13 mouse cellular contexts compared by ENCODE assay signal in the genomic region with DNA sequence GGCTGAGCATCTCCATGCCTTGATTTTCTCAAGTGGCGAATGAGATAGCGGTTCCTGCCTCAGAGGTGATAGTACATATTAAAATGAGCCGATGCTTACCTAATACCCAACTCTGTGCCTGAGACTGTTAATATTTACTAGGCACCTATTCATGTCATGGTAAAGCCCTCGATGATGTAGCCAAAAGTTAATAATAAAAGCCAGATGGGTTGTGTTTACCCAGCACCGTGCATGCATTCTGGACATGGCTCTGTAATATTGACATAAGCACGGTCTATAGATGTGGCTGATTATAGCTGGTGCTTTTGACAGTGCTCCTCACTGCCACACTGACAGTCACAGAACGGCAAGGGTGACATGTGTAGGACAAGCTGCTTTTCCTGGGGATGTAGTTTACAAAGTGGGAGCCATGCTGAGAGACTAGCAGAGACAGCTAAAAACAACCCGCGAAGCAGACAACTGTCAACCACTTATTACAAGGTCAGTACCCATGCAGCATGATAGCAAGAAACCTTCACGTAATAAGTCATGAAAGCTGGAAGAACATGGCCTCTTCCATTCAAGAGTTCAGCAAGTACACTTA. TPM values are rescaled to one million over a fixed set of nuclear protein-coding genes. Genes with fewer than 3 reads are reported as not detected.
DNase-seq lines count a peak whose midpoint lies in the region; ATAC-seq and TF ChIP-seq lines count a peak whose summit lies in the region.
"Had no signal": no experiment of that assay in that cellular context is flagged by ENCODE, and none has a peak within 500 bp of the region (broad histone marks: within the 10 kb centered on the region; RNA-seq: fewer than 3 reads in every experiment).

No protein-coding gene starts in this region.

- H3K79me2 ChIP-seq in myocyte (ENCODE audit: control insufficient read depth, insufficient read depth), result peaks cover 72% of the 10 kb centered on the region

- peak; percentile 88 for DNase-seq in heart, adult 11 months
- DNase-seq in limb, embryonic 10.5 days (ENCODE audit: low spot score), result no peak
- no peak for DNase-seq in forebrain, embryonic 10.5 days (ENCODE audit: extremely low spot score, low spot score)
- DNase-seq: adrenal gland, postnatal 25 days; lung, postnatal 14 days; midbrain, embryonic 14.5 days; spleen, adult 18-20 months had no signal

- no peak overlapping the region for H3K27ac ChIP-seq in heart, embryonic 11.5 days (ENCODE audit: low read depth, low read length)
- no peak overlapping the region for H3K27ac ChIP-seq in limb, embryonic 12.5 days
- no peak overlapping the region for H3K27ac ChIP-seq in limb, embryonic 10.5 days
- no peak overlapping the region for H3K27ac ChIP-seq in intestine, postnatal 0 days (ENCODE audit: low read depth, low read length)
- no peak overlapping the region for H3K27ac ChIP-seq in forebrain, embryonic 10.5 days

- H3K9ac ChIP-seq in heart, embryonic 11.5 days (ENCODE audit: low read depth, low read length), result no peak overlapping the region
- no peak overlapping the region for H3K9ac ChIP-seq in limb, embryonic 12.5 days (replicated peaks)
- H3K9ac ChIP-seq in intestine, postnatal 0 days (ENCODE audit: low read depth, low read length), result no peak overlapping the region
- H3K9ac ChIP-seq: heart, embryonic 12.5 days had no signal

- H3K4me3 ChIP-seq in heart, embryonic 11.5 days (ENCODE audit: low read depth, low read length), result no peak overlapping the region
- no peak overlapping the region for H3K4me3 ChIP-seq in limb, embryonic 12.5 days (replicated peaks)
- H3K4me3 ChIP-seq in limb, embryonic 10.5 days, result no peak overlapping the region
- no peak overlapping the region for H3K4me3 ChIP-seq in intestine, postnatal 0 days (ENCODE audit: low read depth, low read length)
- no peak overlapping the region for H3K4me3 ChIP-seq in myocyte
- H3K4me3 ChIP-seq in forebrain, embryonic 10.5 days, result no peak overlapping the region
- H3K4me3 ChIP-seq: heart, embryonic 12.5 days had no signal

- WGBS in heart, embryonic 11.5 days (ENCODE audit: insufficient replicate concordance), result 68% methylated on average over 10 of the region's 10 CpGs
- WGBS in limb, embryonic 12.5 days, result 72% methylated on average over 10 of the region's 10 CpGs
- 86% methylated on average over 10 of the region's 10 CpGs for WGBS in limb, embryonic 10.5 days
- WGBS in intestine, postnatal 0 days, result 57% methylated on average over 10 of the region's 10 CpGs
- 87% methylated on average over 10 of the region's 10 CpGs for WGBS in forebrain, embryonic 10.5 days

- TF ChIP-seq CTCF in intestine, postnatal 0 days (IDR thresholded peaks at IDR 0.05; ENCODE audit: low read depth), result no peak

- TF ChIP-seq POLR2A in myocyte (IDR thresholded peaks at IDR 0.05; ENCODE audit: insufficient read length, low read depth), result no peak

- H3K9me3 ChIP-seq in heart, embryonic 11.5 days (replicated peaks; ENCODE audit: control insufficient read depth, low read length), result no peaks in the 10 kb centered on the region; the same call in 1 of the 2 replicates
- no peaks in the 10 kb centered on the region for H3K9me3 ChIP-seq in limb, embryonic 12.5 days
- no peaks in the 10 kb centered on the region for H3K9me3 ChIP-seq in limb, embryonic 10.5 days (replicated peaks)
- no peaks in the 10 kb centered on the region for H3K9me3 ChIP-seq in intestine, postnatal 0 days (ENCODE audit: control insufficient read depth)
- no peaks in the 10 kb centered on the region for H3K9me3 ChIP-seq in forebrain, embryonic 10.5 days
- H3K9me3 ChIP-seq: G1E; heart, embryonic 12.5 days had no signal

- no peak for ATAC-seq in heart, embryonic 11.5 days (replicated peaks; ENCODE audit: insufficient number of reproducible peaks, low FRiP score, low TSS enrichment)
- ATAC-seq in limb, embryonic 12.5 days (ENCODE audit: insufficient number of reproducible peaks, insufficient read depth, low FRiP score, low TSS enrichment, low read depth), result no peak
- ATAC-seq in intestine, postnatal 0 days, result no peak

- peaks cover 19% of the 10 kb centered on the region for H3K4me1 ChIP-seq in heart, embryonic 11.5 days (ENCODE audit: control insufficient read depth, insufficient read depth, low read length)
- peaks cover 55% of the 10 kb centered on the region for H3K4me1 ChIP-seq in limb, embryonic 12.5 days (replicated peaks)
- peaks cover 47% of the 10 kb centered on the region for H3K4me1 ChIP-seq in limb, embryonic 10.5 days
- peaks cover 12% of the 10 kb centered on the region for H3K4me1 ChIP-seq in intestine, postnatal 0 days (replicated peaks; ENCODE audit: control insufficient read depth, insufficient read depth, low read length)
- H3K4me1 ChIP-seq in forebrain, embryonic 10.5 days, result peaks cover 40% of the 10 kb centered on the region

- no peak overlapping the region for H3K4me2 ChIP-seq in heart, embryonic 11.5 days
- peak overlapping the region; percentile 84; the same call in 1 of the 2 replicates for H3K4me2 ChIP-seq in limb, embryonic 12.5 days
- H3K4me2 ChIP-seq in intestine, postnatal 0 days (replicated peaks; ENCODE audit: low read depth), result peak overlapping the region; percentile 95; the same call in 1 of the 2 replicates
- H3K4me2 ChIP-seq in myocyte (ENCODE audit: low read depth), result peak overlapping the region; percentile 87

- H3K36me3 ChIP-seq in heart, embryonic 11.5 days (ENCODE audit: control insufficient read depth, insufficient read depth, low read length), result no peaks in the 10 kb centered on the region
- H3K36me3 ChIP-seq in limb, embryonic 12.5 days, result no peaks in the 10 kb centered on the region
- H3K36me3 ChIP-seq in limb, embryonic 10.5 days, result 0 out of 2 replicates have a peak, but pooled peaks cover 12% of the 10 kb centered on the region
- no peaks in the 10 kb centered on the region for H3K36me3 ChIP-seq in intestine, postnatal 0 days (ENCODE audit: control insufficient read depth, insufficient read depth)
- no peaks in the 10 kb centered on the region for H3K36me3 ChIP-seq in myocyte (ENCODE audit: control insufficient read depth, insufficient read depth)
- peaks cover 8% of the 10 kb centered on the region; the same call in 1 of the 2 replicates for H3K36me3 ChIP-seq in forebrain, embryonic 10.5 days (replicated peaks)
- H3K36me3 ChIP-seq: G1E had no signal

- H3ac ChIP-seq in myocyte (ENCODE audit: control insufficient read depth, insufficient read length), result no peak overlapping the region

- no peaks in the 10 kb centered on the region for H3K27me3 ChIP-seq in heart, embryonic 11.5 days (ENCODE audit: control insufficient read depth, insufficient read depth, low read length)
- no peaks in the 10 kb centered on the region for H3K27me3 ChIP-seq in limb, embryonic 12.5 days
- H3K27me3 ChIP-seq in limb, embryonic 10.5 days (ENCODE audit: low read depth, poor library complexity, severe bottlenecking), result no peaks in the 10 kb centered on the region
- H3K27me3 ChIP-seq in intestine, postnatal 0 days (replicated peaks; ENCODE audit: control insufficient read depth, insufficient read depth, low read length), result no peaks in the 10 kb centered on the region
- no peaks in the 10 kb centered on the region for H3K27me3 ChIP-seq in myocyte (ENCODE audit: control insufficient read depth, insufficient read depth, insufficient read length)
- H3K27me3 ChIP-seq in forebrain, embryonic 10.5 days (ENCODE audit: poor library complexity, severe bottlenecking), result no peaks in the 10 kb centered on the region
- H3K27me3 ChIP-seq: heart, embryonic 12.5 days had no signal

TF ChIP-seq in myocyte, 11 proteins besides CTCF, POLR2A, EP300 and RAD21:
- TF ChIP-seq CEBPB (IDR thresholded peaks at IDR 0.05; ENCODE audit: insufficient read depth, poor library complexity, severe bottlenecking), result no peak
- TF ChIP-seq SRF (IDR thresholded peaks at IDR 0.05; ENCODE audit: control insufficient read depth, insufficient read length, low read depth), result no peak
- no peak for TF ChIP-seq MYOG (IDR thresholded peaks at IDR 0.05; ENCODE audit: control insufficient read depth in 1 of 3, insufficient read depth in 1 of 3, insufficient read length in 2 of 3, low read depth in 2 of 3)
- no peak for TF ChIP-seq TCF12 (IDR thresholded peaks at IDR 0.05; ENCODE audit: insufficient read depth, poor library complexity, severe bottlenecking)
- no peak for TF ChIP-seq E2F4 (IDR thresholded peaks at IDR 0.05; ENCODE audit: insufficient read depth)
- TF ChIP-seq MAX (IDR thresholded peaks at IDR 0.05; ENCODE audit: low read depth), result no peak
- no peak for TF ChIP-seq POLR2AphosphoS2 (IDR thresholded peaks at IDR 0.05; ENCODE audit: insufficient read length, low read depth)
- TF ChIP-seq TCF3 (IDR thresholded peaks at IDR 0.05; ENCODE audit: insufficient read length, low read depth), result no peak
- TF ChIP-seq MYOD1 (IDR thresholded peaks at IDR 0.05; ENCODE audit: control insufficient read depth in 1 of 3, insufficient read length in 2 of 3, low read depth in 2 of 3), result no peak
- TF ChIP-seq USF1 (IDR thresholded peaks at IDR 0.05; ENCODE audit: low read depth), result no peak
- TF ChIP-seq REST (IDR thresholded peaks at IDR 0.05; ENCODE audit: insufficient read depth, insufficient read length), result no peak

RNA-seq across cellular contexts. Expression of a gene that starts 3.1 kb away (rescaled TPM):
- polyA plus RNA-seq in heart, embryonic 11.5 days (2014; fragmentation: Nextera tagmentation; extraction: Ambion mirVana), result 3.9 and 5.8 TPM in 2 replicates
- 14.4 and 16.3 TPM in 2 replicates for polyA plus RNA-seq in limb, embryonic 12.5 days (2016; fragmentation: Nextera tagmentation; extraction: Ambion mirVana)
- 9.6 and 11.4 TPM in 2 replicates for polyA plus RNA-seq in limb, embryonic 10.5 days (2016; fragmentation: Nextera tagmentation; extraction: Ambion mirVana)
- 6.6 and 6.8 TPM in 2 replicates for polyA plus RNA-seq in intestine, postnatal 0 days (2015; fragmentation: Nextera tagmentation; extraction: Ambion mirVana)
- polyA plus RNA-seq in myocyte (2012; fragmentation: generic; extraction: Trizol), result 11.4 TPM
- polyA plus RNA-seq in forebrain, embryonic 10.5 days (2016; fragmentation: Nextera tagmentation; extraction: Ambion mirVana), result 9.3 and 9.5 TPM in 2 replicates
- polyA plus RNA-seq: G1E had no signal
